Mouse (Mus musculus) MEL (cell line): ENCODE results near the gene Obp2a. TPM values are rescaled to one million over a fixed set of nuclear protein-coding genes. Genes with fewer than 3 reads are reported as not detected.
"Not testable (repeated sequence)": the region's sequence is repeated elsewhere in the genome, so short reads cannot be mapped to it uniquely, and the experiment has no call there.

Experiments used
- DNase-seq: peaks from one replicate; pipeline ENCODE4 v3.0.0; 2011; ENCODE audit warnings: low read depth, low spot score
- H3K27ac ChIP-seq: 2 replicates; pipeline ENCODE4 v1.5.1; 2012; ENCODE audit warnings: low read depth, mild to moderate bottlenecking, control low read depth, low read length, moderate library complexity; ENCODE audit not compliant: control insufficient read depth
- H3K27me3 ChIP-seq, 2 experiments: fragments of 150-350 bp in 1 of 2; sonication (generic) in 1 of 2; 2 replicates each; pipeline ENCODE4 v1.6.1; 2012; ENCODE audit warnings: low read length in 2 of 2, mild to moderate bottlenecking in 2 of 2, improper control_type of control experiment in 1 of 2, moderate library complexity in 1 of 2; ENCODE audit not compliant: insufficient read depth in 2 of 2, control insufficient read depth in 1 of 2
- H3K36me3 ChIP-seq, 2 experiments: 2 replicates each; pipeline ENCODE4 v1.6.1; 2012 to 2014; ENCODE audit warnings: low read length in 2 of 2, improper control_type of control experiment in 1 of 2, inconsistent platforms in 1 of 2, mild to moderate bottlenecking in 1 of 2; ENCODE audit not compliant: insufficient read depth in 2 of 2, control insufficient read depth in 1 of 2
- H3K4me1 ChIP-seq, 2 experiments: fragments of 150-350 bp in 1 of 2; sonication (generic) in 1 of 2; 2 replicates each; pipeline ENCODE4 v1.6.1; 2012; ENCODE audit warnings: low read length in 2 of 2, improper control_type of control experiment in 1 of 2, mild to moderate bottlenecking in 1 of 2; ENCODE audit not compliant: insufficient read depth in 2 of 2, control insufficient read depth in 1 of 2
- H3K4me3 ChIP-seq, 2 experiments: fragments of 150-350 bp in 1 of 2; sonication (generic) in 1 of 2; 2 replicates each; pipeline ENCODE4 v1.5.1; 2012; ENCODE audit warnings: low read depth in 2 of 2, low read length in 2 of 2, mild to moderate bottlenecking in 2 of 2, moderate library complexity in 2 of 2, control low read depth in 1 of 2, improper control_type of control experiment in 1 of 2; ENCODE audit not compliant: control insufficient read depth in 1 of 2, insufficient read depth in 1 of 2
- H3K79me2 ChIP-seq: 2 replicates; pipeline ENCODE4 v1.6.1; 2012; ENCODE audit warnings: mild to moderate bottlenecking, low read length, moderate library complexity; ENCODE audit not compliant: control insufficient read depth, poor library complexity, insufficient read depth
- H3K9ac ChIP-seq: 2 replicates; pipeline ENCODE4 v1.6.1; 2012; ENCODE audit warnings: low read depth, mild to moderate bottlenecking, control low read depth, low read length, moderate library complexity; ENCODE audit not compliant: control insufficient read depth, poor library complexity, severe bottlenecking
- H3K9me3 ChIP-seq: fragments of 150-350 bp; sonication (generic); replicated peaks from 2 replicates; pipeline ENCODE4 v1.6.1; 2012; ENCODE audit warnings: mild to moderate bottlenecking, low read length, improper control_type of control experiment, moderate library complexity; ENCODE audit not compliant: insufficient read depth
- BHLHE40 ChIP-seq: IDR thresholded peaks from 2 replicates; pipeline ENCODE4 v1.6.1; 2012; ENCODE audit warnings: low read depth, mild to moderate bottlenecking, inconsistent platforms, low read length, improper control_type of control experiment, borderline replicate concordance
- CHD2 ChIP-seq: IDR thresholded peaks from 2 replicates; pipeline ENCODE4 v1.6.1; 2011; ENCODE audit warnings: low read length, improper control_type of control experiment
- CTCF ChIP-seq, 3 experiments: IDR thresholded peaks in 2 of 3; conservative IDR thresholded peaks in 1 of 3; 2 replicates each; pipeline ENCODE4 v1.5.1; 2011 to 2012; ENCODE audit warnings: low read length in 3 of 3, low read depth in 2 of 3, mild to moderate bottlenecking in 2 of 3, improper control_type of control experiment in 1 of 3, inconsistent platforms in 1 of 3, mixed read lengths in 1 of 3, moderate library complexity in 1 of 3; ENCODE audit not compliant: control insufficient read depth in 1 of 3, insufficient read depth in 1 of 3, poor library complexity in 1 of 3, severe bottlenecking in 1 of 3
- E2F4 ChIP-seq: IDR thresholded peaks from 2 replicates; pipeline ENCODE4 v1.6.1; 2011; ENCODE audit warnings: low read depth, low read length, improper control_type of control experiment, borderline replicate concordance
- ELF1 ChIP-seq: IDR thresholded peaks from 2 replicates; pipeline ENCODE4 v1.6.1; 2014; ENCODE audit warnings: low read depth, mild to moderate bottlenecking, inconsistent platforms, low read length, improper control_type of control experiment, moderate library complexity
- EP300 ChIP-seq, 2 experiments: IDR thresholded peaks; 2 replicates each; pipeline ENCODE4 v1.6.1; 2011; ENCODE audit warnings: improper control_type of control experiment in 2 of 2, low read length in 2 of 2, low read depth in 1 of 2, mild to moderate bottlenecking in 1 of 2
- ETS1 ChIP-seq: IDR thresholded peaks from 2 replicates; pipeline ENCODE4 v1.6.1; 2012; ENCODE audit warnings: low read depth, mild to moderate bottlenecking, inconsistent platforms, low read length, improper control_type of control experiment, moderate library complexity
- GABPA ChIP-seq: IDR thresholded peaks from 2 replicates; pipeline ENCODE4 v1.6.1; 2012; ENCODE audit warnings: low read depth, mild to moderate bottlenecking, inconsistent platforms, low read length, improper control_type of control experiment, moderate library complexity
- HCFC1 ChIP-seq: IDR thresholded peaks from 2 replicates; pipeline ENCODE4 v1.6.1; 2012; ENCODE audit warnings: low read depth, mild to moderate bottlenecking, inconsistent platforms, low read length, improper control_type of control experiment, moderate library complexity
- JUND ChIP-seq: IDR thresholded peaks from 2 replicates; pipeline ENCODE4 v1.6.1; 2011; ENCODE audit warnings: low read depth, mild to moderate bottlenecking, improper control_type of control experiment, low read length
- MAFK ChIP-seq: IDR thresholded peaks from 2 replicates; pipeline ENCODE4 v1.6.1; 2011; ENCODE audit warnings: low read depth, mild to moderate bottlenecking, low read length, improper control_type of control experiment, borderline replicate concordance
- MAZ ChIP-seq: IDR thresholded peaks from 2 replicates; pipeline ENCODE4 v1.6.1; 2012; ENCODE audit warnings: low read depth, mild to moderate bottlenecking, inconsistent platforms, low read length, improper control_type of control experiment
- MEF2A ChIP-seq: IDR thresholded peaks from 2 replicates; pipeline ENCODE4 v1.6.1; 2014; ENCODE audit warnings: low read depth, mild to moderate bottlenecking, inconsistent platforms, low read length, improper control_type of control experiment; ENCODE audit not compliant: poor library complexity, insufficient replicate concordance, severe bottlenecking; ENCODE audit errors: extremely low read depth
- MXI1 ChIP-seq: IDR thresholded peaks from 2 replicates; pipeline ENCODE4 v1.6.1; 2011; ENCODE audit warnings: mild to moderate bottlenecking, low read depth, low read length, improper control_type of control experiment
- MYB ChIP-seq: IDR thresholded peaks from 2 replicates; pipeline ENCODE4 v1.6.1; 2011; ENCODE audit warnings: mild to moderate bottlenecking, low read depth, low read length, improper control_type of control experiment
- NRF1 ChIP-seq: IDR thresholded peaks from 2 replicates; pipeline ENCODE4 v1.6.1; 2014; ENCODE audit warnings: low read depth, mild to moderate bottlenecking, inconsistent platforms, low read length, improper control_type of control experiment, moderate library complexity; ENCODE audit not compliant: poor library complexity, insufficient read depth, severe bottlenecking
- POLR2A ChIP-seq, 2 experiments: IDR thresholded peaks; 2 replicates each; pipeline ENCODE4 v1.6.1; 2011 to 2012; ENCODE audit warnings: low read length in 2 of 2, mild to moderate bottlenecking in 2 of 2, control low read depth in 1 of 2, improper control_type of control experiment in 1 of 2, low read depth in 1 of 2, moderate library complexity in 1 of 2; ENCODE audit not compliant: control insufficient read depth in 1 of 2, insufficient read depth in 1 of 2, poor library complexity in 1 of 2
- POLR2AphosphoS2 ChIP-seq: IDR thresholded peaks from 2 replicates; pipeline ENCODE4 v1.6.1; 2011; ENCODE audit warnings: low read length, improper control_type of control experiment
- RAD21 ChIP-seq: IDR thresholded peaks from 2 replicates; pipeline ENCODE4 v1.6.1; 2011; ENCODE audit warnings: mild to moderate bottlenecking, low read depth, low read length, improper control_type of control experiment
- SMC3 ChIP-seq: IDR thresholded peaks from 2 replicates; pipeline ENCODE4 v1.6.1; 2011; ENCODE audit warnings: low read depth, low read length, improper control_type of control experiment
- TCF12 ChIP-seq: IDR thresholded peaks from 2 replicates; pipeline ENCODE4 v1.6.1; 2014; ENCODE audit warnings: low read depth, mild to moderate bottlenecking, inconsistent platforms, low read length, improper control_type of control experiment, moderate library complexity
- UBTF ChIP-seq: IDR thresholded peaks from 2 replicates; pipeline ENCODE4 v1.6.1; 2012; ENCODE audit warnings: low read depth, mild to moderate bottlenecking, inconsistent platforms, low read length, improper control_type of control experiment, moderate library complexity, borderline replicate concordance; ENCODE audit not compliant: insufficient read depth
- ZC3H11A ChIP-seq: IDR thresholded peaks from 2 replicates; pipeline ENCODE4 v1.6.1; 2012; ENCODE audit warnings: low read depth, mild to moderate bottlenecking, inconsistent platforms, low read length, improper control_type of control experiment
- ZKSCAN1 ChIP-seq: IDR thresholded peaks from 2 replicates; pipeline ENCODE4 v1.6.1; 2012; ENCODE audit warnings: low read depth, mild to moderate bottlenecking, inconsistent platforms, low read length, improper control_type of control experiment, moderate library complexity
- ZNF384 ChIP-seq: IDR thresholded peaks from 2 replicates; pipeline ENCODE4 v1.6.1; 2012; ENCODE audit warnings: low read depth, mild to moderate bottlenecking, inconsistent platforms, low read length, improper control_type of control experiment
- polyA plus RNA-seq, 2 experiments: library from polyadenylated mRNA; stranded (reverse) in 1 of 2; unstranded in 1 of 2; fragments of >175 nt in 1 of 2; fragments of >200 nt in 1 of 2; gene quantifications; 2 replicates each; pipeline versions ENCODE4 v1.2.1 to v1.2.4; 2012; ENCODE audit warnings: low replicate concordance in 2 of 2, low read depth in 1 of 2; ENCODE audit not compliant: insufficient read length in 2 of 2, insufficient read depth in 1 of 2, missing spikeins in 1 of 2
- total RNA-seq: library from RNA; depleted of rRNA; stranded (reverse); fragments of 300-350 nt; gene quantifications from 2 replicates; pipeline ENCODE4 v1.2.3, GENCODE M21; 2012; rRNA removed

Gene Obp2a
- total RNA-seq (not detected in 2 replicates), polyA plus RNA-seq (not detected)

- H3K27ac ChIP-seq, H3K9ac ChIP-seq, H3K36me3 ChIP-seq, H3K79me2 ChIP-seq, H3K4me3 ChIP-seq, H3K4me1 ChIP-seq, H3K9me3 ChIP-seq, H3K27me3 ChIP-seq, DNase-seq: not testable (repeated sequence)
These were observed at the start of gene Obp2a for GRCm38 (mm10) chr2:25699743-25700142. Obp2a (plus strand) TSS chr2:25700043.

DNA sequence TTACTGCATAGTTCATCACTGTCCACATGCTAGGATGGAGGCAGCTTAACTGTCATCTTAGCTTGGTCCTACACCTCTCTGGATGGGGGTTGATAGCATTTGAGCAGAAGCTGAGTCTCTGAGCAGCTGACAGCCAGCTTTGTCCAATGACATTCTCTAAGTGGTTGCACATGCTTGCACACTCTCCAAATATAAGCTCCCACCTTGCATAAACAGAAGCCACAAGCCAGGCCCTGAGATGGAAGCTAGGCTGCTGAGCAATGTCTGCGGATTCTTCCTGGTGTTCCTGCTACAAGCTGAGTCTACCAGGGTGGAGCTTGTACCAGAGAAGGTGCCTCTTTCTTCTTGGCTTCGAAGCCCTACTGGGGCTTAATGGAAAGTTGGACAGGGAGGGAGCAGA, 46.9 kb upstream of the Obp2a start, which contains the start of gene Lcn8:
Gene Lcn8, plus strand, starts transcription at position 219 of the 400 bp plus-strand sequence.
- Histone ChIP-seq H3K4me3 (no peak within 1 kb of the TSS), H3K9me3 (no peaks in the 10 kb centered on the region), H3K79me2 (no peaks in the 10 kb centered on the region), H3K27ac (no peak within 1 kb of the TSS), H3K4me1 (no peaks in the 10 kb centered on the region), H3K36me3 (no peaks in the 10 kb centered on the region), H3K27me3 (peaks cover 8 to 20% of the 10 kb centered on the region in 2 experiments; a peak in 3 of 4 replicates), H3K9ac (no peak within 1 kb of the TSS)
- TF ChIP-seq NRF1 (no peak), HCFC1 (no peak), MXI1 (no peak), POLR2A (IDR thresholded peaks at IDR 0.05; ENCODE audit: control insufficient read depth in 1 of 2, insufficient read depth in 1 of 2, low read depth in 1 of 2, low read length in 2 of 2, poor library complexity in 1 of 2) (no peak), MAFK (no peak), POLR2AphosphoS2 (no peak), ZNF384 (no peak), E2F4 (no peak), BHLHE40 (no peak)
- no peak for DNase-seq

DNA sequence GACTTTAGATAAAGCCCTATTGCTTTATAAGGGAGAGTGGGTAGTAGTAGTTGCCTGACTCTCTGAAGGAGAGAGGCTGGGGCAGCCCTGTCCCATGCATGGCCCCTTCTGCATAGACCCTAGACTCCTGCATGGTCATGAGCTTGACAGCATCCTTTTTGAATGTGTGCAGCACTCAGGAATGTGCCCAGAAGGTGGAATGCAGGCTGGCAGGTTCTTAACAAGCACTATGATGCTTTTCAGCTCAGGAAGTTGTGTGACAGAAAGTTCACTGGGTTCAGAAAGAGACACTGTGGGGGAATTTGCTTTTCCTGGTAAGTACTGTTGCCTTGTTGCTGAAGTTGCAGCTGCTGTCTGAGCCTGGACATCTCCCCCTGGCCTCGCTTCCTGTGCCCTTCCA, 45.3 kb upstream of the Obp2a start:
- no peak for DNase-seq
- Histone ChIP-seq H3K27ac (no peak overlapping the region), H3K4me1 (no peaks in the 10 kb centered on the region), H3K79me2 (no peaks in the 10 kb centered on the region), H3K9me3 (no peaks in the 10 kb centered on the region), H3K4me3 (no peak overlapping the region), H3K27me3 (peaks cover 10 to 20% of the 10 kb centered on the region in 2 experiments; a peak in 3 of 4 replicates), H3K9ac (no peak overlapping the region), H3K36me3 (no peaks in the 10 kb centered on the region)
- no peak for TF ChIP-seq POLR2AphosphoS2
- TF ChIP-seq GABPA, result no peak
- no peak for TF ChIP-seq EP300 (IDR thresholded peaks at IDR 0.05; ENCODE audit: low read depth in 1 of 2, low read length in 2 of 2)
- no peak for TF ChIP-seq UBTF
- no peak for TF ChIP-seq ZKSCAN1
- TF ChIP-seq ELF1, result no peak
- no peak for TF ChIP-seq ETS1
- TF ChIP-seq RAD21, result no peak
- TF ChIP-seq JUND, result no peak
- no peak for TF ChIP-seq ZC3H11A
- no peak for TF ChIP-seq E2F4
- TF ChIP-seq MEF2A, result no peak
- no peak for TF ChIP-seq NRF1
- no peak for TF ChIP-seq MYB
- TF ChIP-seq ZNF384, result no peak
- TF ChIP-seq CTCF (IDR thresholded peaks at IDR 0.05 in 2 of 3, conservative IDR thresholded peaks at IDR 0.05 in 1 of 3; ENCODE audit: control insufficient read depth in 1 of 3, insufficient read depth in 1 of 3, low read depth in 2 of 3, low read length in 3 of 3, poor library complexity in 1 of 3, severe bottlenecking in 1 of 3), result no peak
- TF ChIP-seq CHD2, result no peak
- no peak for TF ChIP-seq SMC3
- no peak for TF ChIP-seq TCF12
- no peak for TF ChIP-seq MAZ
